Mouse (Mus musculus): ENCODE data around the gene Ldhd. TPM values are rescaled to one million over a fixed set of nuclear protein-coding genes. Genes with fewer than 3 reads are reported as not detected.
"Not testable (repeated sequence)": the region's sequence is repeated elsewhere in the genome, so short reads cannot be mapped to it uniquely, and the experiment has no call there.

The Ldhd gene
- polyA plus RNA-seq, 1 experiment from 2014 or later = 0.99 TPM

DNA sequence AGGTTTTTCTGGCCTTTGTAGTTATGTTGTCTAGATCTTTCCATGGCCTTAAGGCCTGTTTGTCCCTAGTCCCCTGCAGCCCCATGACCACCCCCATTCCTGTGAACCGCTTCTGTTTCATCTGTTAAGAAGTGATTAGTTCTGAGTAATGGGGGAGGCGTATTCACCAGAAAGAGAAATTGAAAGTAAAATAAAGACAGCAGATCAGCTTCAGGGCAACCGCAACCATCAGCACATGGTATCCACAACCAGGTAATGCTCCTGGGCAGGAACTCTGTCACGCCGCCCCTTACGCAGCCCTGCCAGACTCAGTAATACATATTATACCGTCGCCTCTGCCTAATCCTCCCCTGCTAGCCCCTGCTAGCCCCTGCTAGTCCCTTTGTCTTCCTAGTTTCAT is 15.5 kb upstream of the Ldhd start:
- WGBS = 94% methylated on average over 8 of the region's 8 CpGs
- no peak overlapping the region for H3K27ac ChIP-seq (replicated peaks)
- H3K4me2 ChIP-seq (replicated peaks) = no peak overlapping the region
- no peak overlapping the region for H3K4me3 ChIP-seq (replicated peaks)
- no peaks in the 10 kb centered on the region for H3K36me3 ChIP-seq
- no peaks in the 10 kb centered on the region for H3K9me3 ChIP-seq (replicated peaks)
- no peak for ATAC-seq (ENCODE audit: insufficient number of reproducible peaks, low FRiP score, low TSS enrichment, low read depth)
- H3K4me1 ChIP-seq = peaks cover 23% of the 10 kb centered on the region; the same call in 1 of the 2 replicates
- no peaks in the 10 kb centered on the region for H3K27me3 ChIP-seq
- H3K9ac ChIP-seq = no peak overlapping the region

DNA sequence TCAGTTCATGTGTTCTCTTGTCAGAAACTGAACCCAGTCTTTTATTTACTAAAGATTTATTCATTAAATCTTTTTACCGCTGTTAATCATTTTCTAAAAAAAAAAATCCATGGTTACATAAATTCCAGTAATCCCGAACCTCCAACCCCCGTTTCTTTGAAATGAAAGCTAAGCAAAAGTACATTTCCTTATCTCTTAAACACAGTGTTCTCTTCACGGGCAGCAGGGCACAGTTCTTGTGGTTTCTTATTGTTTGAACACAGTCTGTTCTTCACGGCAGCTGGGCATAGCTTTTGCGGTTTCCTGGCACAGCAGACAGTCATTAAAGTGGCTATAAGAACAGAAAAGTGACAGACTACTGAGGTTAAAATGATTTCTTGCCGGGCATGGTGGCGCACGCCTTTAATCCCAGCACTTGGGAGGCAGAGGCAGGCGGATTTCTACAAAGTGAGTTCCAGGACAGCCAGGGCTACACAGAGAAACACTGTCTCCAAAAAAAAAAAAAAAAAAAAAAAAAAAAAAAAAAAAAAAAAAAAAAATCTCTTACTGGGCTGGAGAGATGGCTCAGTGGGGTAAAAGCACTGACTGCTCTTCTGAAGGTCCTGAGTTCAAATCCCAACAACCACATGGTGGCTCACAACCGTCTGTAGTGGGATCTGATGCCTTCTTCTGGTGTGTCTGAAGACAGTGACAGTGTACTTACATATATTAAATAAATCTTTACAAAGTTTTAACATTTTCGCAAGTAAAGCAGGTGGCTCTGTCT is 14.3 kb upstream of the Ldhd start:
- not testable (repeated sequence) for H3K36me3 ChIP-seq; H3K9me3 ChIP-seq (replicated peaks); H3K27me3 ChIP-seq; ATAC-seq (ENCODE audit: insufficient number of reproducible peaks, low FRiP score, low TSS enrichment, low read depth); H3K9ac ChIP-seq
- Histone ChIP-seq H3K4me2 (replicated peaks) (peak overlapping the region; percentile 62), H3K4me1 (peaks cover 23% of the 10 kb centered on the region; the same call in 1 of the 2 replicates), H3K27ac (replicated peaks) (peak overlapping the region; percentile 96), H3K4me3 (replicated peaks) (peak overlapping the region; percentile 94)
- 54% methylated on average over 12 of the region's 12 CpGs for WGBS

DNA sequence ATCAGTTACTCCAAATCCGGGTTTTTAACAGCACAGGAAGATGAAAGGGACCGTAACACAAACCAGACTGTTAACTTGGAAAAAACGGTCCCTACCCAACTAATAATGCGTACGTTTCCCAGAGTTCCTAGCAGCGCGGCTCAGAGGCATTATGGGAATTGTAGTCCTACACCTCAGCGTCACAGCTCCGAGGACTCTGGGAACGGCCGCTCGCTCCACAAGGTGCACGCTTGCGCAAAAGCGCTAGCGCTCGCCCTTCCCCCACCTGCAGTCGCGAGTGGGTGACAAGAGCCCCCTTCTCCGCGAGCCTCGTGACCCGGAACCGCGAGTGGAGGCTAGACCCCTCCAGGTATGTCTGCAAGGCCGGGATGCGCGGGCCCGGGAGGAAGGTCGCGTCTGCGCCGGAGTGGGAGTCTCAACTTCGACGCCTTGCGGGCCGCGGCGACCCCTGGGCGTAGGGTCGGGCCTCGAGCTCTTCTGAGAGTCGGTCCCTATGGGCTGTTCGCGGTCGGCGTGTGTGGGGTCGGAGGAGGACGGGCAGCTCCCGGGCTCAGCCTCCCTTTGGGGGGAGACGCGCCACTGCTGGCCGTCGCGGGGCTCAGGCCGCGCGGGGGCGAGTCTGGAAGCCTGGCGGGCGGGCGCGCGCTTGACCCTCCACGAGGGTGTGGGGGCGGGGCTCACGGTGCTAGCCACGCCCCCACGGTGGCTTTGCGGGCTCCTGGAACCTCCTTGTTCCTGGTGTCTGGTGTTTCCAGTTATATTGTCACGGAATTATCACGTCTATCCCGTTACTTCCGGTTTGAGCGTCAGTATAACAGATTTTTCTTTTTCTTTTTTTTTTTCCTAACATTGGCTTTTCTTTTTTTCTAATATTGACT is 13.3 kb upstream of the Ldhd start, which contains the start of gene Zfp1:
Gene Zfp1, plus strand, starts transcription at position 138 of the 878 bp plus-strand sequence.
- peak within 1 kb of the TSS; percentile 95 for H3K9ac ChIP-seq
- 0% methylated on average over 75 of the region's 75 CpGs for WGBS
- H3K4me1 ChIP-seq = peaks cover 15% of the 10 kb centered on the region; the same call in 1 of the 2 replicates
- no peaks in the 10 kb centered on the region for H3K36me3 ChIP-seq
- peak within 1 kb of the TSS; percentile 62 for H3K4me2 ChIP-seq (replicated peaks)
- no peaks in the 10 kb centered on the region for H3K27me3 ChIP-seq
- peak within 1 kb of the TSS; percentile 96 for H3K27ac ChIP-seq (replicated peaks)
- peak; percentile 97 for ATAC-seq (ENCODE audit: insufficient number of reproducible peaks, low FRiP score, low TSS enrichment, low read depth)
- H3K4me3 ChIP-seq (replicated peaks) = peak within 1 kb of the TSS; percentile 94
- no peaks in the 10 kb centered on the region for H3K9me3 ChIP-seq (replicated peaks)

DNA sequence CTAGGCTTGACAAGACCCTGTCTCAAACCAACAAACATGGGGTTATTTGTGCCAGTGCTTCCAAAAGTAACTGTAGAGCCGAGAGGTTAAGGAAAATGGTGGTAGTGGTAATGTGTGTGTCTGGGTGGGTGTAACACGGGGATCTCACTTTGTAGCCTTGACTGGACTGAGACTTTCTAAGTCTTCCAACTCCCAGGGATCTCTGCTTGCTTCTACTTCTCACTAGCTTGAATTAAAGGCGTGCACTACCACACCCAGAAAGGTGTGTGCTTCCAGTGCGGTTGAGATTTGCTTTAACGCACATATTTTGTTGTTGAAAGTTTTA is 12.7 kb upstream of the Ldhd start:
- Histone ChIP-seq H3K27ac (replicated peaks) (peak overlapping the region; percentile 96), H3K9ac (peak overlapping the region; percentile 95), H3K4me2 (replicated peaks) (peak overlapping the region; percentile 62), H3K4me1 (peaks cover 10% of the 10 kb centered on the region; the same call in 1 of the 2 replicates), H3K9me3 (replicated peaks) (no peaks in the 10 kb centered on the region), H3K27me3 (no peaks in the 10 kb centered on the region), H3K36me3 (no peaks in the 10 kb centered on the region), H3K4me3 (replicated peaks) (peak overlapping the region; percentile 94)
- 7% methylated on average over 5 of the region's 5 CpGs for WGBS
- ATAC-seq (ENCODE audit: insufficient number of reproducible peaks, low FRiP score, low TSS enrichment, low read depth) = 0 out of 2 replicates have a peak, but pooled peaks have one; percentile 16

DNA sequence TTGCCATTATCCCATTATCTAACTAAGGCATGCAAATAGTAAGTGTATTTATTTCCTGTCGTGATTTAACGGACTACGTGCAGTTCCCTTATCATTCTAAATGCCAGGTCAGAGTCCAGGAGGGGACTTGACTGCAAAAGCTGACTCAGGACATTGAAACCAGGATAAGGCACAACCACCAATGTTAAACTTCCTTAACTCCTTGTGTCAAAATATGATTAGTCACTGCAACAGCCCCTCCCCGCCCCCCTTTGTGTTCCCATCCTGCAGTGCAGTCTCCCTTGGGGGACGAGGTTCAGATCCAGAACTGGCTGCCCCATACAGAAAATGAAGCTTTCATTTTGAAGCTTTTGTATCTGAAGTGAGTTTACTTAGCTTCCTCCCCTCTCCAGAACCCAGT is 12.3 kb upstream of the Ldhd start:
- Histone ChIP-seq H3K27me3 (no peaks in the 10 kb centered on the region), H3K4me2 (replicated peaks) (peak overlapping the region; percentile 62), H3K9ac (peak overlapping the region; percentile 95), H3K4me3 (replicated peaks) (peak overlapping the region; percentile 94), H3K4me1 (peaks cover 10% of the 10 kb centered on the region; the same call in 1 of the 2 replicates), H3K36me3 (no peaks in the 10 kb centered on the region), H3K27ac (replicated peaks) (peak overlapping the region; percentile 96; the same call in 1 of the 2 replicates), H3K9me3 (replicated peaks) (no peaks in the 10 kb centered on the region)
- WGBS = 51% methylated on average over 5 of the region's 5 CpGs
- no peak for ATAC-seq (ENCODE audit: insufficient number of reproducible peaks, low FRiP score, low TSS enrichment, low read depth)

DNA sequence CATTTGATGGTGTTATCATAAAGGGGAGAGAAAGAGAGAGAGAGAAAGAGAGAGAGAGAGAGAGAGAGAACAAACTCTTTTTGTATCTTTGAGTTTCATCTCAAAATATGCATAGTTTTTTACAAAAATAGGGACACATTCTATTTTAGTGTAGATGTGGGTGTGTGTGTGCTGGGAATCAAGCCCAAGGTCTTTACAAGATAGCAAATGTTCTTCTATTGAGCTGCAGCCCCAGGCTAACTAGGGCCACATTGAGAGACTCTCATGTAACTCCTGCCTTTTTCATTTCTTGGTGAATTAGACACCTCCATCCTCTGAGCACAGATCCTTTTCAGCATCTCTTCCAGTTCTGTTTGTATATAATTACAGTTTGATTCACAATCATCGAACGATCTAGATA is 10.9 kb upstream of the Ldhd start:
- Histone ChIP-seq H3K4me1 (peaks cover 10% of the 10 kb centered on the region; the same call in 1 of the 2 replicates), H3K4me2 (replicated peaks) (no peak overlapping the region), H3K27me3 (no peaks in the 10 kb centered on the region), H3K27ac (replicated peaks) (no peak overlapping the region), H3K9me3 (replicated peaks) (no peaks in the 10 kb centered on the region), H3K36me3 (no peaks in the 10 kb centered on the region), H3K9ac (no peak overlapping the region), H3K4me3 (replicated peaks) (no peak overlapping the region)
- WGBS = 92% methylated on average over 2 of the region's 2 CpGs
- ATAC-seq (ENCODE audit: insufficient number of reproducible peaks, low FRiP score, low TSS enrichment, low read depth) = no peak

DNA sequence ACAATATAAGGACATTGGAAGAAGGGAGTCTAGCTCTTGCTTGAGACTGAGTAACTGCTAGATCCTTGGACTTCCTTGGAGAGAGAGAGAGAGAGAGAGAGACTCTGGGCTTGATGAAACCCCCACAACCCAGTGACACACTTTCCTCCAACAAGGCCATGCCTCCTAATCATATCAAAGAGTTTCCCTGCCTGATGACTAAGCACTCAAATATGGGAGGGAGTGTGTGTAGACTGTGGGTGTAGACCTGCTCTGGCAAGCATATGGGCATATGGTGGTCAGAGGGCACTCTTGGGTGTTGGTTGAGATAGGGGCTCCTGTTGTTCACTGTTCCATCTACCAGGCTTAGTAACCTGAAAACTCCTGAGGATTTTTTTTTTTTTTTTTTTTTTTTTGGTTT is 7.9 kb upstream of the Ldhd start:
- no peaks in the 10 kb centered on the region for H3K36me3 ChIP-seq
- no peak overlapping the region for H3K9ac ChIP-seq
- H3K27ac ChIP-seq (replicated peaks) = no peak overlapping the region
- no peak overlapping the region for H3K4me2 ChIP-seq (replicated peaks)
- peaks cover 7% of the 10 kb centered on the region; the same call in 1 of the 2 replicates for H3K4me1 ChIP-seq
- H3K9me3 ChIP-seq (replicated peaks) = no peaks in the 10 kb centered on the region
- no peaks in the 10 kb centered on the region for H3K27me3 ChIP-seq
- no peak for ATAC-seq (ENCODE audit: insufficient number of reproducible peaks, low FRiP score, low TSS enrichment, low read depth)
- H3K4me3 ChIP-seq (replicated peaks) = no peak overlapping the region

DNA sequence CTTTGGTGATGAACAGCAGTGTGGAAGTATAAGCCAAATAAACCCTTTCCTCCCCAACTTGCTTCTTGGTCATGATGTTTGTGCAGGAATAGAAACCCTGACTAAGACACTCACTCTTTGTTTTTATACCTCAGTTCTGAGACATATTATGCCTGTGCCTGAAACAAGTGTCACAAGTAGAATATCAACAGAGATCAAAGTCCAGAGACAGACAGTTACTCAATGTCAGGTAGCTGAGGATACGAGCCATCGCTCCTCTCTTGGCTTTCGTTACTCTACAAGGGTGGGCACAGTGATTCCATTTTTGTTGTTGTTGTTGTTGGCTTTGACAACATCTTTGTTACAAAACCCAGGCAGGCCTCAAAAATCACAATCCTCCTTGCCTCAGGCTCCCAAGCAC is 2.8 kb upstream of the Ldhd start:
- peaks cover 11% of the 10 kb centered on the region; the same call in 1 of the 2 replicates for H3K4me1 ChIP-seq
- ATAC-seq (ENCODE audit: insufficient number of reproducible peaks, low FRiP score, low TSS enrichment, low read depth) = no peak
- H3K27ac ChIP-seq (replicated peaks) = no peak overlapping the region
- H3K4me2 ChIP-seq (replicated peaks) = no peak overlapping the region
- no peaks in the 10 kb centered on the region for H3K9me3 ChIP-seq (replicated peaks)
- no peak overlapping the region for H3K9ac ChIP-seq
- no peaks in the 10 kb centered on the region for H3K36me3 ChIP-seq
- no peak overlapping the region for H3K4me3 ChIP-seq (replicated peaks)
- 96% methylated on average over 3 of the region's 3 CpGs for WGBS
- no peaks in the 10 kb centered on the region for H3K27me3 ChIP-seq

DNA sequence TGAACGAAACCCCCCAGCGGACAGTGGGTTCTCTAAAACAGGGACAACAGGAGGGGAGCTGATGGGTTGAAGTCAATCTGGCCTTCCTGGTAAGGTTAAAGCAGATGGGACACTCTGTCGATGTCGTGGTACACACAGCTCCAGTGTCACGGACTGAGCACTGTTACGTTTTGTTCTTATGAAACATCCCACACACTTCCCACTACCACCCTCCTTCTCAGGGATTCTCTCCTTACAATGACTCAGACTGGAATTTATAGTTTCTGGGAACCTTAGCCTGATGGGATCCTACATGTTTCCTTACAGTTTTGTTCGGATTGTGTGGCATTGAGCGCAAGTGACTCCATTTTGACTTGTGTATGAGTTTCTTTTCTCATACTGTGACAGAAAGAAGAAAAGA is 1.4 kb upstream of the Ldhd start:
- 92% methylated on average over 8 of the region's 8 CpGs for WGBS
- no peak overlapping the region for H3K4me2 ChIP-seq (replicated peaks)
- H3K27ac ChIP-seq (replicated peaks) = no peak overlapping the region
- no peak overlapping the region for H3K4me3 ChIP-seq (replicated peaks)
- H3K4me1 ChIP-seq = peaks cover 12% of the 10 kb centered on the region; the same call in 1 of the 2 replicates
- no peaks in the 10 kb centered on the region for H3K27me3 ChIP-seq
- H3K9me3 ChIP-seq (replicated peaks) = no peaks in the 10 kb centered on the region
- H3K36me3 ChIP-seq = no peaks in the 10 kb centered on the region
- no peak overlapping the region for H3K9ac ChIP-seq
- ATAC-seq (ENCODE audit: insufficient number of reproducible peaks, low FRiP score, low TSS enrichment, low read depth) = no peak

DNA sequence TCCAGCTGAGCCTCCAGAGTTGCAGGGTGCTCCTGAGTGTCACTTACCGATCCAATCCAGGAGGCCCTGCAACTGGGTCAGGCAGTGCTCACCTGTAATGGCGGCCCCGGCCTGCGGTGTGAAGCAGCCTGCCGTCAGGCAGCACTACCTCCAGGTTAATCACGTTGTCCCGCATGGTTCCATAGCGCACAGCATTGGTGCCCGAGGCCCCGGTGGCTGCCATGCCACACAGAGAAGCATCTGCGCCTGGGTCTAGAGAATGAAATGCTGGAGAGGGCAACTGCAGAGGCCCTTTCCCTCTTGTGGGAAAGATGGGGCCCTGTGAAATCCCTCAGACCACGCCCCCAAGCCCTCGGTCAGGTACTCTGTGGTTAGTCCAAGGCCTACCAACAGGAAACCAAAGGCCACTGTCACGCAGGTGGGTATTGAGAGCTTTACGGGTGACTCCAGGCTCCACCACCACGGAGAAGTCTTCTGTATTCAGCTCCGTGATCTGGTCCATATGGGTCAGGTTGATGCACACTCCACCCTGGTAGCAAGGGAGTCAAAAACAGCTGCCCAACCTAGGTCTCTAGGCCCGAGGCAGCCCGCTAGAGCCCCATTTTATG is 1.2 kb downstream of the Ldhd start:
- Histone ChIP-seq H3K4me2 (replicated peaks) (no peak overlapping the region), H3K4me1 (peaks cover 23% of the 10 kb centered on the region), H3K4me3 (replicated peaks) (no peak overlapping the region), H3K9ac (no peak overlapping the region), H3K27me3 (no peaks in the 10 kb centered on the region), H3K9me3 (replicated peaks) (no peaks in the 10 kb centered on the region), H3K36me3 (no peaks in the 10 kb centered on the region), H3K27ac (replicated peaks) (no peak overlapping the region)
- no peak for ATAC-seq (ENCODE audit: insufficient number of reproducible peaks, low FRiP score, low TSS enrichment, low read depth)
- 85% methylated on average over 19 of the region's 19 CpGs for WGBS

DNA sequence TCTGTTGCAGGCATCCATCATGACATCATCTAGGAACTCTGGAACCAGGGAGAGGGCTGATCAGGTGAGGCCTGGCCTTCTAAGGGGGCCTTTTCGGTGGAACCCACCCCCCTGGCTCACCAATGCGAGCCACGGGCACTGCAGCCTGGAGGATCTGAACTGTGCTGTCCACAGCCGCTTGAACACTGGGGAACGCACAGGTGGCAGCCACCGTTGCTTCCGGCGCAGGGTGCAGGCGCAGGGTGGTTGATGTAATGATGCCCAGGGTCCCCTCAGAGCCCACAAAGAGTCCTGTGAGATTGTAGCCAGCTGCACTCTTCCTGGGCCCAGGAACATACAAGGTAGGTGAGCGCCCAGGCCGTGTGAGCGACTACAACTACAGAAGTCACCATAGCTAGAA is 1.8 kb downstream of the Ldhd start:
- Histone ChIP-seq H3K27me3 (no peaks in the 10 kb centered on the region), H3K36me3 (no peaks in the 10 kb centered on the region), H3K27ac (replicated peaks) (no peak overlapping the region), H3K9me3 (replicated peaks) (no peaks in the 10 kb centered on the region), H3K4me2 (replicated peaks) (no peak overlapping the region), H3K4me1 (peaks cover 27% of the 10 kb centered on the region), H3K9ac (no peak overlapping the region), H3K4me3 (replicated peaks) (no peak overlapping the region)
- no peak for ATAC-seq (ENCODE audit: insufficient number of reproducible peaks, low FRiP score, low TSS enrichment, low read depth)
- 89% methylated on average over 12 of the region's 12 CpGs for WGBS
